8 mouse cellular contexts compared by ENCODE assay signal in genomic region chr4:88094768-88095420, GRCm38 (mm10). TPM values are rescaled to one million over a fixed set of nuclear protein-coding genes. Genes with fewer than 3 reads are reported as not detected.
DNase-seq lines count a peak whose midpoint lies in the region; ATAC-seq and TF ChIP-seq lines count a peak whose summit lies in the region.

No protein-coding gene starts in this region.

- no peak for DNase-seq in heart, postnatal 36 days
- DNase-seq in embryonic facial prominence, embryonic 10.5 days (ENCODE audit: low spot score): no peak
- no peak for DNase-seq in adrenal gland, postnatal 36 days
- no peak for DNase-seq in frontal cortex, postnatal 36 days (ENCODE audit: low spot score in 2 of 2)

- no peak for TF ChIP-seq CTCF in C2C12 (IDR thresholded peaks at IDR 0.05; ENCODE audit: control insufficient read depth, insufficient read depth, insufficient read length)

- peaks cover 3% of the 10 kb centered on the region for H3K79me3 ChIP-seq in C2C12 (ENCODE audit: low read depth)

- H3K9ac ChIP-seq in heart, embryonic 11.5 days (ENCODE audit: low read depth, low read length): peak overlapping the region; percentile 78
- peak overlapping the region; percentile 76 for H3K9ac ChIP-seq in intestine, embryonic 15.5 days

- H3K27me3 ChIP-seq in heart, embryonic 11.5 days (ENCODE audit: control insufficient read depth, insufficient read depth, low read length): no peaks in the 10 kb centered on the region
- H3K27me3 ChIP-seq in C2C12 (ENCODE audit: control insufficient read depth, insufficient read depth, insufficient read length): no peaks in the 10 kb centered on the region
- H3K27me3 ChIP-seq in embryonic facial prominence, embryonic 10.5 days (replicated peaks; ENCODE audit: low read depth, poor library complexity, severe bottlenecking): no peaks in the 10 kb centered on the region
- no peaks in the 10 kb centered on the region for H3K27me3 ChIP-seq in intestine, embryonic 15.5 days (replicated peaks)
- no peaks in the 10 kb centered on the region for H3K27me3 ChIP-seq in myocyte (ENCODE audit: control insufficient read depth, insufficient read depth, insufficient read length)

- H3K27ac ChIP-seq in heart, embryonic 11.5 days (ENCODE audit: low read depth, low read length): no peak overlapping the region
- peak overlapping the region; percentile 87 for H3K27ac ChIP-seq in embryonic facial prominence, embryonic 10.5 days (replicated peaks)
- H3K27ac ChIP-seq in intestine, embryonic 15.5 days: peak overlapping the region; percentile 45; the same call in 1 of the 2 replicates

- H3ac ChIP-seq in C2C12 (ENCODE audit: control insufficient read depth, insufficient read length, low read depth) (peak overlapping the region; percentile 94), myocyte (ENCODE audit: control insufficient read depth, insufficient read length) (peak overlapping the region; percentile 38)

- under 1% methylated on average over 30 of the region's 30 CpGs for WGBS in heart, embryonic 11.5 days (ENCODE audit: insufficient replicate concordance)
- under 1% methylated on average over 30 of the region's 30 CpGs for WGBS in embryonic facial prominence, embryonic 10.5 days
- WGBS in intestine, embryonic 15.5 days: 1% methylated on average over 30 of the region's 30 CpGs

- peak; percentile 67; the same call in 1 of the 2 replicates for ATAC-seq in heart, embryonic 11.5 days (replicated peaks; ENCODE audit: insufficient number of reproducible peaks, low FRiP score, low TSS enrichment)
- ATAC-seq in intestine, embryonic 15.5 days: peak; percentile 74

- H3K36me3 ChIP-seq in heart, embryonic 11.5 days (ENCODE audit: control insufficient read depth, insufficient read depth, low read length): no peaks in the 10 kb centered on the region
- H3K36me3 ChIP-seq in C2C12 (ENCODE audit: control insufficient read depth, insufficient read depth) (no peaks in the 10 kb centered on the region), myocyte (ENCODE audit: control insufficient read depth, insufficient read depth) (no peaks in the 10 kb centered on the region)
- H3K36me3 ChIP-seq in embryonic facial prominence, embryonic 10.5 days (replicated peaks): no peaks in the 10 kb centered on the region
- no peaks in the 10 kb centered on the region for H3K36me3 ChIP-seq in intestine, embryonic 15.5 days

- H3K4me1 ChIP-seq in heart, embryonic 11.5 days (ENCODE audit: control insufficient read depth, insufficient read depth, low read length): peaks cover 4% of the 10 kb centered on the region; the same call in 1 of the 2 replicates
- H3K4me1 ChIP-seq in embryonic facial prominence, embryonic 10.5 days: peaks cover 13% of the 10 kb centered on the region
- no peaks in the 10 kb centered on the region for H3K4me1 ChIP-seq in intestine, embryonic 15.5 days (replicated peaks)

- TF ChIP-seq POLR2A in myocyte (IDR thresholded peaks at IDR 0.05; ENCODE audit: insufficient read length, low read depth): no peak

- peak overlapping the region; percentile 97 for H3K4me2 ChIP-seq in heart, embryonic 11.5 days
- peak overlapping the region; percentile 95 for H3K4me2 ChIP-seq in intestine, embryonic 15.5 days (replicated peaks)
- H3K4me2 ChIP-seq in myocyte (ENCODE audit: low read depth): peak overlapping the region; percentile 90

- H3K79me2 ChIP-seq in C2C12 (ENCODE audit: control insufficient read depth, insufficient read depth) (no peaks in the 10 kb centered on the region), myocyte (ENCODE audit: control insufficient read depth, insufficient read depth) (no peaks in the 10 kb centered on the region)

- intact Hi-C loops in heart, postnatal 36 days (cut with DNase I): loop anchor here (1.0 to 10.0 kb wide), 2 partner anchors 61 to 450 kb away; no protein-coding TSS in a partner anchor

- H3K9me3 ChIP-seq in heart, embryonic 11.5 days (replicated peaks; ENCODE audit: control insufficient read depth, low read length): no peaks in the 10 kb centered on the region
- no peaks in the 10 kb centered on the region for H3K9me3 ChIP-seq in embryonic facial prominence, embryonic 10.5 days
- no peaks in the 10 kb centered on the region for H3K9me3 ChIP-seq in intestine, embryonic 15.5 days

- H3K4me3 ChIP-seq in heart, embryonic 11.5 days (ENCODE audit: low read depth, low read length): peak overlapping the region; percentile 57
- H3K4me3 ChIP-seq in C2C12 (ENCODE audit: insufficient read depth, poor library complexity, severe bottlenecking): peak overlapping the region; percentile 59
- peak overlapping the region; percentile 91 for H3K4me3 ChIP-seq in embryonic facial prominence, embryonic 10.5 days
- peak overlapping the region; percentile 73 for H3K4me3 ChIP-seq in intestine, embryonic 15.5 days (replicated peaks)
- peak overlapping the region; percentile 39 for H3K4me3 ChIP-seq in myocyte

TF ChIP-seq in C2C12, 6 proteins besides CTCF, POLR2A, EP300 and RAD21:
- no peak for TF ChIP-seq FOSL1 (IDR thresholded peaks at IDR 0.05; ENCODE audit: insufficient read depth, low read length, poor library complexity, severe bottlenecking)

TF ChIP-seq in myocyte, 11 proteins besides CTCF, POLR2A, EP300 and RAD21:
- no peak for TF ChIP-seq POLR2AphosphoS2 (IDR thresholded peaks at IDR 0.05; ENCODE audit: insufficient read length, low read depth)
- no peak for TF ChIP-seq CEBPB (IDR thresholded peaks at IDR 0.05; ENCODE audit: insufficient read depth, poor library complexity, severe bottlenecking)
- no peak for TF ChIP-seq TCF3 (IDR thresholded peaks at IDR 0.05; ENCODE audit: insufficient read length, low read depth)
- TF ChIP-seq REST (IDR thresholded peaks at IDR 0.05; ENCODE audit: insufficient read depth, insufficient read length): no peak
- peak in 2 of 3 experiments; percentile 30 to 37 for TF ChIP-seq MYOG (IDR thresholded peaks at IDR 0.05; ENCODE audit: control insufficient read depth in 1 of 3, insufficient read depth in 1 of 3, insufficient read length in 2 of 3, low read depth in 2 of 3)
- TF ChIP-seq USF1 (IDR thresholded peaks at IDR 0.05; ENCODE audit: low read depth): no peak

RNA-seq across cellular contexts. Expression of gene Focad, which starts 0.5 kb away (rescaled TPM):
- 12.2 and 13.3 TPM in 2 replicates for polyA plus RNA-seq in heart, embryonic 11.5 days (2014; fragmentation: Nextera tagmentation; extraction: Ambion mirVana)
- total RNA-seq in heart, postnatal 36 days (2021): 10 to 100 TPM; 13.6 to 17.4 TPM
- polyA plus RNA-seq in C2C12 (2012; fragmentation: generic; extraction: Trizol) (10.3 TPM), myocyte (2012; fragmentation: generic; extraction: Trizol) (15.3 TPM)
- polyA plus RNA-seq in embryonic facial prominence, embryonic 10.5 days (2016; fragmentation: Nextera tagmentation; extraction: Ambion mirVana): 15.0 and 17.9 TPM in 2 replicates
- 11.4 and 13.3 TPM in 2 replicates for polyA plus RNA-seq in intestine, embryonic 15.5 days (2015; fragmentation: Nextera tagmentation; extraction: Ambion mirVana)
- 10 to 100 TPM; 25.8 to 26.3 TPM for total RNA-seq in adrenal gland, postnatal 36 days (2021)

Comparison
In these comparisons a context has a peak if more than half of its experiments do, and no peak if none do; other contexts are left out.
1. H3K4me3 ChIP-seq: peak in every context shown above with its lines; median percentile 91 in embryonic facial prominence, embryonic 10.5 days; 73 in intestine, embryonic 15.5 days; 59 in C2C12; 57 in heart, embryonic 11.5 days; 39 in myocyte.